Mouse (Mus musculus): ENCODE results near the gene Rnf103. TPM values are rescaled to one million over a fixed set of nuclear protein-coding genes. Genes with fewer than 3 reads are reported as not detected.

Rnf103 gene
- polyA plus RNA-seq, 1 experiment from 2014 or later = 14.5 TPM

Other genes starting within 250 kb of the Rnf103 start
- gene Krcc1, start 222.2 kb upstream of the Rnf103 start, polyA plus RNA-seq (2015; fragmentation: Nextera tagmentation; extraction: Ambion mirVana) = 52.9 and 58.4 TPM in 2 replicates
- 0.65 and 0.72 TPM in 2 replicates for gene Smyd1, start 171.7 kb upstream of the Rnf103 start, polyA plus RNA-seq (2015; fragmentation: Nextera tagmentation; extraction: Ambion mirVana)
- gene Cd8b1, start 171.1 kb upstream of the Rnf103 start, polyA plus RNA-seq (2015; fragmentation: Nextera tagmentation; extraction: Ambion mirVana) = 0.10 TPM in 1 of 2 replicates, not detected in the other
- gene Cd8a, start 120.5 kb upstream of the Rnf103 start, polyA plus RNA-seq (2015; fragmentation: Nextera tagmentation; extraction: Ambion mirVana) = 0.09 TPM in 2 replicates
- gene Rmnd5a, start 53.3 kb upstream of the Rnf103 start, polyA plus RNA-seq (2015; fragmentation: Nextera tagmentation; extraction: Ambion mirVana) = 11.4 and 12.3 TPM in 2 replicates
- 74.0 and 74.3 TPM in 2 replicates for gene Chmp3, start 49.9 kb downstream of the Rnf103 start, polyA plus RNA-seq (2015; fragmentation: Nextera tagmentation; extraction: Ambion mirVana)
- gene Kdm3a, start 139.1 kb downstream of the Rnf103 start, polyA plus RNA-seq (2015; fragmentation: Nextera tagmentation; extraction: Ambion mirVana) = 47.0 and 47.6 TPM in 2 replicates
- 14.1 and 14.6 TPM in 2 replicates for gene Reep1, start 213.7 kb downstream of the Rnf103 start, polyA plus RNA-seq (2015; fragmentation: Nextera tagmentation; extraction: Ambion mirVana)

Data from kidney, embryonic 16.5 days (tissue).